Mouse (Mus musculus): ENCODE measurements at regions not wholly inside any gene's neighbourhood (a gene's known extent, or its start where the extent isn't known, plus 50 kb on each side); places are given as distances from the start of the nearest gene placed in this dataset.

DNA sequence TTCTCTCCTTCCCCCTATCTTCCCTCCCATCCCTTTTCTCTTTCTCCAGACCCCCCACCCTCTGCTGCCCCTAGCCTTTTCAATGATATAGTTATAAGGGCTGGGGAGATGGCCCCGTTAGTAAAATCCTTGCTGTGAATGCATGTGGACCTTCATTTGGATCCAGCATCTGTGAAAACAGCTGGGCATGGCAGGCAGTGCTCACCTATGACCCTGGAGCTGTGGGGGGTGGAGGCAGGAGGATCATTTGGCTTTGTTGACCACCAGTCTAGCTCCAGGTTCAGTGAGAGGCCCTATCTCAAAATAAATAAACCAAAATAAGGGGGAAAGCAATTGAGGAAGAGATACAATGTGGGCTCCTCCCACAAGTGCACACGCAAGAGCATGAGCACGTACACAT lies 105.3 kb upstream of the S1pr3 start:
- TF ChIP-seq POLR2A (IDR thresholded peaks at IDR 0.05; ENCODE audit: borderline replicate concordance, control insufficient read depth, low read depth, low read length) = no peak
- TF ChIP-seq CTCF (IDR thresholded peaks at IDR 0.05; ENCODE audit: control insufficient read depth, insufficient read depth, low read length) = no peak
